Mouse (Mus musculus) macrophage (primary cell): ENCODE results near the gene Pou2af1. TPM values are rescaled to one million over a fixed set of nuclear protein-coding genes. Genes with fewer than 3 reads are reported as not detected.

Experiments
- H3K27ac ChIP-seq: fragments of 350-480 bp; formaldehyde crosslinking; 2 replicates; pipeline ENCODE4 v1.9.0; 2021
- H3K36me3 ChIP-seq: fragments of 350-480 bp; formaldehyde crosslinking; 2 replicates; pipeline ENCODE4 v1.9.0; 2021; ENCODE audit errors: inconsistent target
- H3K4me3 ChIP-seq: fragments of 350-480 bp; formaldehyde crosslinking; 2 replicates; pipeline ENCODE4 v1.9.0; 2021; ENCODE audit errors: inconsistent target
- H3K79me2 ChIP-seq: fragments of 350-480 bp; formaldehyde crosslinking; 2 replicates; pipeline ENCODE4 v1.9.0; 2021; ENCODE audit errors: inconsistent target
- WGBS: methylation state at CpG from one replicate; pipeline ENCODE4 v1.1.7; 2026; ENCODE audit warnings: inconsistent platforms; ENCODE audit not compliant: missing documents; 5-methylcytosine and 5-hydroxymethylcytosine counted together
- polyA plus RNA-seq: library from polyadenylated mRNA; stranded (reverse); fragments of 250-400 nt; gene quantifications from 3 replicates; pipeline ENCODE4 v1.2.4, GENCODE M21; 2018; ENCODE audit warnings: inconsistent platforms

The Pou2af1 gene
- polyA plus RNA-seq, 1 experiment from 2014 or later, result 0.14 TPM

DNA sequence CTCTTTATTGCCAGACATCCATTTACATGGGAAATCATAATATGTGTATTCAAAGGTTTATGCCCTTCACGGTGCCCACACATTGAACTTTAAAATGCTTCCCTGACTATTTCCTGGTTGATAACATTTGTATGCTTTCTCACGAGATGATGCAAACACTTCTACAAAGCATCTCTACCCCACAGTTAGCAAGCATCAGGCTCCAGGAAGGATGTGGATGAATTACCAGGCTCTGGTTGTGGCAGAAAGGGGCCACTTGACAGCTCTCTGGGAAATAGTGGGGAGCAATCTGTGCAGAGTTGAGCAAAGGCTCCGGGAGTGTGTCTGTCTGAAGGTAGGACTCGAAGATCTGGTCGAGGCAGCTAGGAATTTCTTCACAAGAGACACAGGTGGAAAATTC is 58.6 kb downstream of the Pou2af1 start:
- H3K36me3 ChIP-seq, result no peaks in the 10 kb centered on the region

DNA sequence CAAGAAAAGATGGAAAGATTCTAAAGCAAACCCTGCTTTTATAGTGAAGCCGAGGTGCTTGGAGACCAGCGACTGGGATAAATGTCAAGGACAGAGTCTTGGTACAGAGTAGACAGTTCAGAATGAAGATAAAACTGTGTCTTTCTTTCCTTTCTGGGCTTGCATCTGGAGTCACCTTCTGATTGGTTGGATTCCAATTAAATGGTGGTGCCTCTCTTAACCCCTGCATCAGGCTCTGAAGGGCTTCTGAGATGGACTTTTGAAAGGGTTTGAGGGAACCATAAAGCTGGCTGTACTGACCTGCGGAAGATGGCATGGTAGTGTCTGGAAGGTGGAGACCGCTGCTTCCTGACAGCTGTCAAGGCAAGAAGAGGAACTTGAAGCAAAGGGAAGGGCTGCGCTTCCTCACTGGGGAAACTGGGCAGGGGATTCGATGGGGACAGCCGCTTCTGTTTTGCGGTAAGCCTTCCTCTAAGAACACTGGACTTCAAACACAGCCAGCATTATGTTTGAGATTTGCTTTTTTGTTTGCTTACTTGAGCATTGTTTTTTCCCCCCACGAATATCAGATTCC is 60.2 kb downstream of the Pou2af1 start:
- 29% methylated on average over 9 of the region's 9 CpGs for WGBS
- Histone ChIP-seq H3K79me2 (no peaks in the 10 kb centered on the region), H3K36me3 (no peaks in the 10 kb centered on the region), H3K27ac (no peak overlapping the region), H3K4me3 (no peak overlapping the region)

More for the DNA sequence above, 58.6 kb downstream of the Pou2af1 start:
- Histone ChIP-seq H3K27ac (no peak overlapping the region), H3K79me2 (no peaks in the 10 kb centered on the region), H3K4me3 (no peak overlapping the region)
- WGBS, result 66% methylated on average over 5 of the region's 5 CpGs

DNA sequence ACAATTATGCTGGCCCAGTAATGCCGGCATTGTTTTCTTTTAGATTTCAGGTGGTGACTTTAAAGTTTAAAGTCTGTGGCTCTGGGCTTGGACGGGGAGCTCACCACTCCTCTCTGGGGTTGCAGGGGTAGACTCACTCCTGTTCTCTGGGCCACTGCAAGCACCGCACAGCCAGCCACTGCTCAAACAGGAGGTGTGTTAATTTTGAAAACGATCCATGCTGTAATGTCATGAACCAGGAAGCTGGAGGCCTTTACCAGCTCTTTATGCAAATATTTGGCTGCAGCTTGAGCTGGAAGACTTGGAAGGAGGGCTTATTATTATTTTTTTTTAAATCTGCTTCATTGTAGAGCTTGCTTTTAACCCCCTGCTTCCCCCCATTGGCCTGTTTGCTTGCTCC is 61.2 kb downstream of the Pou2af1 start:
- 50% methylated on average over 4 of the region's 4 CpGs for WGBS
- Histone ChIP-seq H3K79me2 (no peaks in the 10 kb centered on the region), H3K36me3 (no peaks in the 10 kb centered on the region), H3K27ac (no peak overlapping the region), H3K4me3 (no peak overlapping the region)

DNA sequence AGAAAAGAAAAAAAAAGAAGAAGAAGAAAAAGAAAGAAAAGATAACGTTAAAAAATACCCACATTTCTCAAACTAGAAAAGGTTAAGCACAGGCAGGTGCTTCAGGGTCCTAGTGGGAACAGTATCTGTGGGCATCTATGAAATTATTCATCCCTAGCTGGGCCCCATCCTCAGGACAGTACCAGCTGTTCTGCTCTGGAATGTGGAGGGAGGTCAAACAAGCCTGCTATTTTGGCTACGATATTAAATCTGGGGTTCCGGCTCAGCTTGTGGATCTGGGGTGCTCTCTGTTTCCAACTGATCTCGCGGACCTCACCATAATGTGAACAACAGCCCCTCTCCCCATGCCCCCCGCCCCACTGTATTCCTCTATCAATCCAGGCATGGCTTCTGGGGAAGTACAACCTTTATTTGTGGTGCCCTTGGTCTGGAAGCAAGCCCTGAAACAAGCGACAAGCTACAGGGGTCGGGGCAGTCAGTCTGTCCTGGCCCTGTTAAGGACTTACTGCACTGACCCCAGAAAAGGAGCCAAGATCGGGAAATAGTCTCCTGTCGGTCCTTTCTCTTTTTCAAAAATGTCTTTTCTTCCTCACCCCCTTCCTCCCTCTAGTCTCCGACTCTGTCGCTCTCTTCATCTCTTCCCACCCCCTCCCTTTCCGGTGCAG is 64.5 kb downstream of the Pou2af1 start:
- H3K4me3 ChIP-seq, result no peak overlapping the region
- no peaks in the 10 kb centered on the region for H3K79me2 ChIP-seq
- H3K36me3 ChIP-seq, result no peaks in the 10 kb centered on the region
- no peak overlapping the region for H3K27ac ChIP-seq
- 38% methylated on average over 13 of the region's 13 CpGs for WGBS

DNA sequence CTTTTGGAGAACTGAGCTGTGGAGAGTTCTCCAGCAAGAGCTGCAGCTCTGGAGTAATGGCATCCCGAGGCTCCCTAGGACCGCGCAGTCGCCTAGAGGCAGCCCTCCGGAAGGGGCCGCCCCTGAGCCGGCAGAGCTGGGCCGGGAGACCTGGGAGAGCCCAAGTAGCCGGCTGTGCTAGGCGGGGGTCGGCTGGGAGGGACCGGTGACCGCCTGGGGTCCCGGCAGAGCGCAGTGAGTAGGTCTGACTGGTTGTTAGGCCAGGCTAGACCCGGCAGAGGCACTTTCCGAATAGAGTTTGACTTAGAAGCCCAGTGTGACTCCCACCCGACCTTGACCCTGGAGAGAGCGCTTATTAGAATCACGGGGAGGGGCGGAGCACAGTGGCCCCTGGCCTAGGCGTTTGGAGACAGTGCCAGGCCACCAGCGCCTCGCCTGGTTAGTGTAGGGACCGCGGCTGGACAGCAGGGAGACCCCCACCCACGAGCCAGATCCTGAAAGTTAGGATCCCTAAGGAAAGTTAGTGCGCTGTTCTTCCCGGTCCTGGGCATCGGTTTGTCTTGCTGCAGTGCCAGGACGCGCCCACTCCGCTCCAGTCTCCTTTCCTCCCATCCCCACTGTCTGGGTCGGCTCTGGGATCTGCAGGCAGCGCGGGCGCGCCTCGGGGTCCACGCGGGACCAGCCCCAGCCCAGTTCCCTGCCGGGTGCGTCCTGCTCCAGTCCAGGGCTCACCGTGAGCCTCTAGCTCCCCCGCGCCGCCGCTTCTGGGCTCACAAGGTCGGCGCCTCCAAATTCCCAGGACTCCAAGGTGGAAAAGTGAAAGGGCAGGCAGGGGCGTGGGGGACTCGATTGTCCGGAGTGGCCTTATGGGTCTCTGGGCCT is 65.2 kb downstream of the Pou2af1 start, which contains the start of gene Colca2:
Gene Colca2, minus strand, starts transcription at position 70 of the 882 bp plus-strand sequence.
- Histone ChIP-seq H3K36me3 (no peaks in the 10 kb centered on the region), H3K79me2 (no peaks in the 10 kb centered on the region), H3K4me3 (no peak within 1 kb of the TSS), H3K27ac (no peak within 1 kb of the TSS)
- WGBS, result 8% methylated on average over 53 of the region's 53 CpGs

DNA sequence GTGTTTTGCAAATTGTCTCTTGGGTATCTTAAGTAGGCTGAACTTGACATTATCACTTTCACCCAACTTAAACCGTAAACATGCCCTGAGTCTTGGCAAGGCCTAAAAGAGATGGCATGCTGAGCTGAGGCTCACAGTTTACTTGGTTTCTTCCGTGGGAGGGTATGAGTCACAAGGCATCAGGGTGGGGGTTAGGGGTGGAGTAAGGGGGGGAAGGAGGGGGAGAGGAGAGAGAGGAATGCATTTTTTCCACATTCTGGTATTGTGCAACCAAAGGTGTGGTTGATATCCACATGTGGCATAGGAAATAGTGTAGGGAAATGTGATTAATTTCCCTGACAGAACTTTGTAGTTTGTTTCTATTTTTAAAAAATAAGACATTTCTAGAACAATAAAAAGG is 72.6 kb downstream of the Pou2af1 start:
- no peak overlapping the region for H3K4me3 ChIP-seq
- no peaks in the 10 kb centered on the region for H3K36me3 ChIP-seq
- H3K79me2 ChIP-seq, result no peaks in the 10 kb centered on the region
- 38% methylated on average over 2 of the region's 2 CpGs for WGBS
- no peak overlapping the region for H3K27ac ChIP-seq

Other genes starting within 250 kb of the Pou2af1 start
- 8.4 to 15.8 TPM (median 12.2 TPM) in 3 replicates for gene Sik2, start 204.6 kb upstream of the Pou2af1 start, polyA plus RNA-seq
- gene Btg4, start 152.8 kb upstream of the Pou2af1 start, polyA plus RNA-seq, result not detected in 3 replicates
- gene Layn, start 136.6 kb upstream of the Pou2af1 start, polyA plus RNA-seq, result 5.6 to 10.0 TPM (median 5.9 TPM) in 3 replicates
- gene 4833427G06Rik, start 111.6 kb upstream of the Pou2af1 start, polyA plus RNA-seq, result not detected in 3 replicates
- not detected in 3 replicates for gene Gm32742, start 48.2 kb upstream of the Pou2af1 start, polyA plus RNA-seq
- gene Colca2, start 64.9 kb downstream of the Pou2af1 start, polyA plus RNA-seq, result 0.11 TPM in 1 of 3 replicates, not detected in the others
- gene 1810046K07Rik, start 115.2 kb downstream of the Pou2af1 start, polyA plus RNA-seq, result not detected in 3 replicates